Mouse (Mus musculus) MEL-GATA-1-ER (cell line): ENCODE results near the gene Il5.

Experiments
- DNase-seq: peaks from one replicate; pipeline ENCODE4 v3.0.0-alpha.2; 2012; ENCODE audit warnings: low read depth; ENCODE audit errors: extremely low read depth

Il5 gene

GRCm38 (mm10) chr11:53720715-53721114, at the start of gene Il5:
TSS of gene Il5 (plus strand) at chr11:53720794.
- no peak for DNase-seq

GRCm38 (mm10) chr11:53671414-53671813, 49.2 kb upstream of the Il5 start:
- no peak for DNase-seq

- no peak for DNase-seq
These were observed 40.5 kb upstream of the Il5 start for GRCm38 (mm10) chr11:53680141-53680540.

GRCm38 (mm10) chr11:53681686-53682085, 38.9 kb upstream of the Il5 start:
- DNase-seq = no peak

- DNase-seq = no peak
These were observed 38.4 kb upstream of the Il5 start for GRCm38 (mm10) chr11:53682170-53682569.

GRCm38 (mm10) chr11:53682994-53683530, 37.5 kb upstream of the Il5 start:
- DNase-seq = no peak

GRCm38 (mm10) chr11:53691979-53692378, 28.6 kb upstream of the Il5 start:
- no peak for DNase-seq

- DNase-seq = no peak
These were observed 22.1 kb upstream of the Il5 start for GRCm38 (mm10) chr11:53698521-53698920.

GRCm38 (mm10) chr11:53699351-53699750, 21.2 kb upstream of the Il5 start:
- no peak for DNase-seq

GRCm38 (mm10) chr11:53706236-53706933, 14.2 kb upstream of the Il5 start:
- DNase-seq = peak; percentile 29

- DNase-seq = peak; percentile 76
These were observed 13.5 kb upstream of the Il5 start, which contains the start of gene Rad50 for GRCm38 (mm10) chr11:53706934-53707717. TSS of gene Rad50 (minus strand) at chr11:53707319.

GRCm38 (mm10) chr11:53707718-53708009, 12.9 kb upstream of the Il5 start:
- peak; percentile 17 for DNase-seq

- DNase-seq = no peak
These were observed 893 bp upstream of the Il5 start for GRCm38 (mm10) chr11:53719701-53720100.

- DNase-seq = peak; percentile 10
These were observed 10.9 kb downstream of the Il5 start for GRCm38 (mm10) chr11:53731457-53731856.

- peak; percentile 19 for DNase-seq
These were observed 11.7 kb downstream of the Il5 start for GRCm38 (mm10) chr11:53732244-53732643.

- DNase-seq = peak; percentile 22
These were observed 13.2 kb downstream of the Il5 start for GRCm38 (mm10) chr11:53733824-53734223.

GRCm38 (mm10) chr11:53734431-53734830, 13.8 kb downstream of the Il5 start:
- DNase-seq = peak; percentile 16

- peak; percentile 70 for DNase-seq
These were observed 14.5 kb downstream of the Il5 start for GRCm38 (mm10) chr11:53734970-53735681.

- peak; percentile 85 for DNase-seq
These were observed 15.2 kb downstream of the Il5 start for GRCm38 (mm10) chr11:53735682-53736245.

GRCm38 (mm10) chr11:53736771-53737572, 16.4 kb downstream of the Il5 start:
- peak; percentile 95 for DNase-seq

- peak; percentile 67 for DNase-seq
These were observed 17.0 kb downstream of the Il5 start for GRCm38 (mm10) chr11:53737573-53737946.
